Mouse (Mus musculus) thymus, adult 2 months (tissue): ENCODE measurements around the gene Impg2.

Experiments
- CTCF ChIP-seq: fragments of 200-500 bp; IDR thresholded peaks from 2 replicates; pipeline ENCODE4 v1.5.1; 2012; ENCODE audit warnings: mild to moderate bottlenecking, control low read depth, low read length, moderate library complexity, borderline replicate concordance; ENCODE audit not compliant: control insufficient read depth, poor library complexity, insufficient read depth; ENCODE audit errors: extremely low read depth
- POLR2A ChIP-seq: fragments of 200-500 bp; IDR thresholded peaks from 2 replicates; pipeline ENCODE4 v1.6.1; 2012; ENCODE audit warnings: mild to moderate bottlenecking, low read length, control low read depth, moderate library complexity; ENCODE audit not compliant: control insufficient read depth, poor library complexity, insufficient read depth; ENCODE audit errors: extremely low read depth

DNA sequence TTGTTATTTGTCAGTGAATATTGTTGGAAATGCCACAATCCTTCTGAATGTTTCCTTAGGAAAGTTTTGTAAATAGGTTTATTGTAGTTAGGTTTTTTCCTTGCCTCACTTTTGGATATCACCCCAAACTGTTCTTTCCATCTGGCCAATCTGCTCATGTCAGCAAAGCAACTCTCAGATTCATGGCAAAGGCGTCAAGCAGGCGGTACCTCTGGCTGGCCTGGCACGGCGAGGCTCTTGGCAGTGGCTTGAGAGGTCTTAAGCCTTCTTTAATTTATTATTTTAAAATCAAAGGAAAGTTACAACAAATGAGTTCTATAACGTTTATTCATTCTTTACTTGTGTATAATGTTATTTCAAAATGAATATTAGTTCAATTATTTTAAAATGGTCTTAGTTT lies 82.0 kb downstream of the Impg2 start:
- no peak for TF ChIP-seq CTCF
- TF ChIP-seq POLR2A, result no peak
